Mouse (Mus musculus): ENCODE measurements at regions not wholly inside any gene's neighbourhood (a gene's known extent, or its start where the extent isn't known, plus 50 kb on each side); places are given as distances from the start of the nearest gene placed in this dataset.

DNA sequence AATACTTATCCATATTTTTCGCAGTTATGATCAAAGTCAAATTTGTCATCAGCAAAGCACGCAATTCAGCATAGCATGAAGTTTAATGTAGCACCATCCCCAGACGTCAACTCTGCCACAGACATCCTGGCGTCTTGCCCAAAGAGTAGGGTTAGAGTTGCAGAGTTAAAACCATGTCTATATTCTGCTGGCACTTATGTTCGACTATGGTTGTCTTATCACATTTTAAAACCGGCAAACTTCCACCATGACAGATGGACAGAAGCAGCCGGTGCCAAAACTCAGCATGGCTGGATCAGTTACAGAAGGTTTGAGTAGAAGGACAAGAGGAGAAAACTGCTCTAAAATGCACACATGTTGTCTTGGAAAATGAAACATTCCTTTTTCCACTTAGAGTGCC is 1383.6 kb upstream of the Slc39a10 start:
- DNase-seq (ENCODE audit: low spot score in 2 of 2): peak; percentile 2 to 10
- intact Hi-C loops (cut with DNase I): no loop called here

- intact Hi-C loops (cut with DNase I): no loop called here
- no peak for DNase-seq (ENCODE audit: low spot score in 2 of 2)
Measured at GRCm38 (mm10) chr1:48275666-48276065, 1383.0 kb upstream of the Slc39a10 start.

Data from left cerebral cortex, postnatal 14 days (tissue).